Mouse (Mus musculus) neural tube, embryonic 13.5 days (tissue): ENCODE measurements at regions not wholly inside any gene's neighbourhood (a gene's known extent, or its start where the extent isn't known, plus 50 kb on each side); places are given as distances from the start of the nearest gene placed in this dataset.
"Not testable (repeated sequence)": the region's sequence is repeated elsewhere in the genome, so short reads cannot be mapped to it uniquely, and the experiment has no call there.

Experiments used
- ATAC-seq: fragments of 200-750 bp; cut with Nextera tagmentation; 2 replicates; pipeline ENCODE4 v1.8.0; 2017; ENCODE audit warnings: low read depth, mild to moderate bottlenecking, moderate TSS enrichment, moderate library complexity
- H3K27ac ChIP-seq: fragments of 300-500 bp; sonication (generic); replicated peaks from 2 replicates; pipeline ENCODE4 v1.5.1; 2015; ENCODE audit warnings: moderate library complexity, mild to moderate bottlenecking, inconsistent platforms
- H3K27me3 ChIP-seq: fragments of 300-500 bp; sonication (generic); 2 replicates; pipeline ENCODE4 v1.6.1; 2015; ENCODE audit warnings: mild to moderate bottlenecking, inconsistent platforms
- H3K36me3 ChIP-seq: fragments of 300-500 bp; sonication (generic); 2 replicates; pipeline ENCODE4 v1.6.1; 2015; ENCODE audit warnings: mild to moderate bottlenecking, inconsistent platforms
- H3K4me1 ChIP-seq: fragments of 300-500 bp; sonication (generic); replicated peaks from 2 replicates; pipeline ENCODE4 v1.6.1; 2015; ENCODE audit warnings: inconsistent platforms
- H3K4me2 ChIP-seq: fragments of 300-500 bp; sonication (generic); 2 replicates; pipeline ENCODE4 v1.6.1; 2015; ENCODE audit warnings: inconsistent platforms, mild to moderate bottlenecking, moderate library complexity
- H3K4me3 ChIP-seq: fragments of 300-500 bp; sonication (generic); 2 replicates; pipeline ENCODE4 v1.5.1; 2015; ENCODE audit warnings: mild to moderate bottlenecking, inconsistent platforms
- H3K9ac ChIP-seq: fragments of 300-500 bp; sonication (generic); 2 replicates; pipeline ENCODE4 v1.6.1; 2015; ENCODE audit warnings: moderate library complexity, mild to moderate bottlenecking, inconsistent platforms
- H3K9me3 ChIP-seq: fragments of 300-500 bp; sonication (generic); 2 replicates; pipeline ENCODE4 v1.6.1; 2016; ENCODE audit warnings: inconsistent platforms
- WGBS: fragments of 180-500 bp; shearing (Covaris S2); methylation state at CpG from one replicate; pipeline ENCODE4 v1.1.7; 2015; 5-methylcytosine and 5-hydroxymethylcytosine counted together

DNA sequence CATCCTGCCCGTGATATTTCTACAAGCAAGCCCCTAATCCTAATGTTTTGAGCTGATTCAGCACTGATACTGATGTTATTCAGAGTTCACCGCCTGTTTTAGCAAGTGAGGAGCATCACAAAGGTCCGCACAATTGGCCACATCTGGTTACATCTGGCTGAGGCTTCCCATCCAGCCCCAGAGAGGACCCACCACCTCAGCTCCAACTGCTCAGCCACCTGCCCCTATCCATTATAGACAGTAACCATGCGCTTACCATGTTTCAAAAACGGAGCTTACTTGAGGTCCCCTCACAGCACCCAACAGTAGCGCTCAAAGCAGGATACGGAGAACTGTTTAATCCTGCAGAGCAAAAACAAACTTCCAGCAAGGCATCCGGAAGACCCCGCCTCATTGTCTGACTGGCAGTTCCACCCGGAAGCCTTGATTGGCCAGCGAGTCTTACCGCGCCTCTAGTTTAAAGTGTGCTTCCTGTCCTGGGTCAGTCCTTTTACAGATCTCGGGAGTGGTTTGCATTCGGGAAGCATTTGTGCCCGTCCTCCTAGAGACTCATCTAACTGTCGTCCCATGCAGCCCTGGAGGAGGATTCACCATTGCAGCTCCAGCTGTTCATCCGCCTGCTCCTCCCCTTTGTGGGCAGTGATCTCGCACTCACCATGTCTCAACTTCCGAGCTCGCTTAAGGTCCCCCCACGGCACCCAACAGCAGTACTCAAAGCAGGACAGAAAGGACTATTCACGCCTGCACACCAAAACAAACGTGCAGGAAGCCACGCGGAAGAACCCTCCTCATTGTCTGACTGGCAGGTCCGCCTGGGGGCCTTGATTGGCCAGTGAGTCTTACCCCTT, 69.9 kb upstream of the Zfp825 start:
- 2% methylated on average over 27 of the region's 27 CpGs for WGBS
- not testable (repeated sequence) for H3K36me3 ChIP-seq, H3K4me1 ChIP-seq, H3K9me3 ChIP-seq, H3K27me3 ChIP-seq
- Histone ChIP-seq H3K4me2 (peak overlapping the region; percentile 70), H3K27ac (peak overlapping the region; percentile 65), H3K4me3 (peak overlapping the region; percentile 57), H3K9ac (peak overlapping the region; percentile 75)
- ATAC-seq, result peak; percentile 100

DNA sequence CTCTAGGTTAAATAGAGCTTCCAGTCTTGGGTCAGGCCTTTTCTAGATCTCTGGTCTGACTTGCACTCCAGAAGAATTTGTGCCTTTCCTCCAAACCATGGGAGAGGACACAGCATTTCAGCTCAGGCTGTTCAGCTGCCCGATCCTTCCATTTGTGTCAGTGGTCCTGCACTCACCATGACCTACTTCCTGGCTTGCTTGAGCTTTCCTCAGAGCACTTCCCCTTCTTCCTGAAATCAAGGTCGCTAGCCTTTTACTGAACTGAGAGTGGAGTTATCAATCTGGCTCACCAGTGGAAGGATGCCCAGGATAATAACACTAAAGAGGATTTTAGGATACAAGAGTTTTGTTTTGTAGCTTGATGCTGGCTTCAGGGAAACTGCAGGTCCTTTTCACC, 70.5 kb upstream of the Zfp825 start:
- peak overlapping the region; percentile 75 for H3K9ac ChIP-seq
- H3K9me3 ChIP-seq, H3K4me1 ChIP-seq, H3K36me3 ChIP-seq, H3K27me3 ChIP-seq: not testable (repeated sequence)
- peak overlapping the region; percentile 70 for H3K4me2 ChIP-seq
- 21% methylated on average over 2 of the region's 2 CpGs for WGBS
- H3K4me3 ChIP-seq, result peak overlapping the region; percentile 57
- peak; percentile 38; the same call in 1 of the 2 replicates for ATAC-seq
- H3K27ac ChIP-seq, result peak overlapping the region; percentile 65; the same call in 1 of the 2 replicates

DNA sequence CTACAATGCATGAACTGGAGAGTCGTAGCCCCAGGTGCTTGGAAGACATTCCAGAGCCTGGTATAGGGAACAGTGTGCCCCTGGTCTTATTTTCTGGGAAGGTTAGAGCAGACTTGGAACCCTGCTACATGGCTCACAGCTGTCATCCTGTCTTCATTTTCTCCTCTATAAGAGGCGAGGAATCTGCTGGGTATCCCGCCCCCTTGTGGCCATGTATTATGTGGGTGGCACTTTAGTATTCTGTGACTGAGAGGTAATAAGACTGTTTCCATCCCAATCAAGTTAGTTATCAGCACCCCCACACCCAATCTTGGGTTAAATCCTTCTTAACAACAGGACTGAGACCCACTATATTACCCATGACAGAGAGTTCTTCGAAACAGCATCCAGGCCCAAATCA, 69.4 kb upstream of the Erap1 start:
- H3K27ac ChIP-seq, H3K4me2 ChIP-seq, H3K4me1 ChIP-seq, ATAC-seq, H3K27me3 ChIP-seq, H3K9ac ChIP-seq, H3K4me3 ChIP-seq, H3K36me3 ChIP-seq: not testable (repeated sequence)
- H3K9me3 ChIP-seq, result peaks cover 10% of the 10 kb centered on the region; the same call in 1 of the 2 replicates
- WGBS, result 59% methylated on average over 4 of the region's 4 CpGs
